Mouse (Mus musculus): ENCODE measurements around the gene Mdm2. TPM values are rescaled to one million over a fixed set of nuclear protein-coding genes. Genes with fewer than 3 reads are reported as not detected.

The Mdm2 gene
- total RNA-seq, 4 experiments from 2014 or later, result 44.9 to 54.3 (median 51.9) TPM

GRCm38 (mm10) chr10:117684298-117685170, 26.0 kb downstream of the Mdm2 start:
- no peak for DNase-seq (ENCODE audit: low spot score in 2 of 2)

- DNase-seq (ENCODE audit: low spot score in 2 of 2), result no peak
Measured at GRCm38 (mm10) chr10:117683734-117684037, 26.9 kb downstream of the Mdm2 start.

- DNase-seq (ENCODE audit: low spot score in 2 of 2), result no peak
Measured at GRCm38 (mm10) chr10:117682858-117683733, 27.5 kb downstream of the Mdm2 start.

- no peak for DNase-seq (ENCODE audit: low spot score in 2 of 2)
Measured at GRCm38 (mm10) chr10:117681999-117682857, 28.3 kb downstream of the Mdm2 start.

GRCm38 (mm10) chr10:117681543-117681942, 29.0 kb downstream of the Mdm2 start:
- DNase-seq (ENCODE audit: low spot score in 2 of 2), result no peak

- no peak for DNase-seq (ENCODE audit: low spot score in 2 of 2)
Measured at GRCm38 (mm10) chr10:117680868-117681513, 29.6 kb downstream of the Mdm2 start.

GRCm38 (mm10) chr10:117679963-117680473, 30.5 kb downstream of the Mdm2 start:
- no peak for DNase-seq (ENCODE audit: low spot score in 2 of 2)

- no peak for DNase-seq (ENCODE audit: low spot score in 2 of 2)
Measured at GRCm38 (mm10) chr10:117679029-117679686, 31.4 kb downstream of the Mdm2 start.

GRCm38 (mm10) chr10:117678357-117678756, 32.2 kb downstream of the Mdm2 start:
- no peak for DNase-seq (ENCODE audit: low spot score in 2 of 2)

- DNase-seq (ENCODE audit: low spot score in 2 of 2), result no peak
Measured at GRCm38 (mm10) chr10:117677494-117678236, 32.9 kb downstream of the Mdm2 start.

GRCm38 (mm10) chr10:117676644-117677313, 33.8 kb downstream of the Mdm2 start:
- DNase-seq (ENCODE audit: low spot score in 2 of 2), result peak in 1 of 2 experiments; percentile 33

GRCm38 (mm10) chr10:117676036-117676643, 34.4 kb downstream of the Mdm2 start:
- peak; percentile 60 to 65 for DNase-seq (ENCODE audit: low spot score in 2 of 2)

- peak; percentile 59 to 85 for DNase-seq (ENCODE audit: low spot score in 2 of 2)
Measured at GRCm38 (mm10) chr10:117675096-117676035, 35.2 kb downstream of the Mdm2 start.

- no peak for DNase-seq (ENCODE audit: low spot score in 2 of 2)
Measured at GRCm38 (mm10) chr10:117674359-117675019, 36.1 kb downstream of the Mdm2 start.

- DNase-seq (ENCODE audit: low spot score in 2 of 2), result no peak
Measured at GRCm38 (mm10) chr10:117673913-117674312, 36.6 kb downstream of the Mdm2 start.

GRCm38 (mm10) chr10:117672693-117673092, 37.9 kb downstream of the Mdm2 start:
- DNase-seq (ENCODE audit: low spot score in 2 of 2), result peak in 1 of 2 experiments; percentile 77
